Mouse (Mus musculus) forebrain, postnatal 0 days (tissue): ENCODE data around the gene Porcn. TPM values are rescaled to one million over a fixed set of nuclear protein-coding genes. Genes with fewer than 3 reads are reported as not detected.

ENCODE experiments used
- ATAC-seq: fragments of 200-750 bp; cut with Nextera tagmentation; 2 replicates; pipeline ENCODE4 v1.8.0; 2017; ENCODE audit warnings: mild to moderate bottlenecking, moderate library complexity
- DNase-seq: peaks from one replicate; pipeline ENCODE4 v3.0.0-alpha.2; 2015
- H3K27ac ChIP-seq: fragments of 300-500 bp; sonication (generic); 2 replicates; pipeline ENCODE4 v1.5.1; 2014; ENCODE audit warnings: low read depth, mild to moderate bottlenecking, antibody characterized with exemption, low read length, moderate library complexity, mixed read lengths
- H3K27me3 ChIP-seq: fragments of 300-500 bp; sonication (generic); 2 replicates; pipeline ENCODE4 v1.6.1; 2014; ENCODE audit warnings: mild to moderate bottlenecking, low read length, mixed read lengths; ENCODE audit not compliant: insufficient read depth
- H3K36me3 ChIP-seq: fragments of 300-500 bp; sonication (generic); 2 replicates; pipeline ENCODE4 v1.6.1; 2014; ENCODE audit warnings: mild to moderate bottlenecking, moderate library complexity; ENCODE audit not compliant: insufficient read depth
- H3K4me1 ChIP-seq: fragments of 300-500 bp; sonication (generic); 2 replicates; pipeline ENCODE4 v1.6.1; 2014; ENCODE audit warnings: antibody characterized with exemption; ENCODE audit not compliant: insufficient read depth
- H3K4me2 ChIP-seq: fragments of 300-500 bp; sonication (generic); 2 replicates; pipeline ENCODE4 v1.6.1; 2014; ENCODE audit warnings: low read depth, mild to moderate bottlenecking, moderate library complexity
- H3K4me3 ChIP-seq: fragments of 300-500 bp; sonication (generic); 2 replicates; pipeline ENCODE4 v1.5.1; 2014; ENCODE audit warnings: low read depth, low read length, mixed read lengths
- H3K9ac ChIP-seq: fragments of 300-500 bp; sonication (generic); 2 replicates; pipeline ENCODE4 v1.6.1; 2014; ENCODE audit warnings: mild to moderate bottlenecking
- H3K9me3 ChIP-seq: fragments of 300-500 bp; sonication (generic); 2 replicates; pipeline ENCODE4 v1.6.1; 2016; ENCODE audit warnings: low read length
- CTCF ChIP-seq: sonication (generic); IDR thresholded peaks from 2 replicates; pipeline ENCODE4 v1.5.1; 2016; ENCODE audit warnings: antibody characterized with exemption, control low read depth, low read depth
- WGBS: fragments of 180-500 bp; shearing (Covaris S2); extraction: QIAGEN DNeasy Blood & Tissue Kit; methylation state at CpG from one replicate; pipeline ENCODE4 v1.1.7; 2014; 5-methylcytosine and 5-hydroxymethylcytosine counted together
- polyA plus RNA-seq: library from polyadenylated mRNA; unstranded; fragments of >200 nt; fragmentation: Nextera tagmentation; extraction: Ambion mirVana; gene quantifications from 2 replicates; pipeline ENCODE4 v1.2.1, GENCODE M21; 2015
- total RNA-seq: library from RNA; depleted of rRNA; stranded (reverse); fragments of >200 nt; gene quantifications from 2 replicates; pipeline ENCODE4 v1.2.3, GENCODE M21; 2014

The Porcn gene
- total and polyA plus RNA-seq, 2 experiments from 2014 or later, result 45.8 to 46.6 TPM

GRCm38 (mm10) chrX:8206694-8207197 is 421 bp upstream of the Porcn start:
- TF ChIP-seq CTCF, result no peak
- Histone ChIP-seq H3K4me2 (peak overlapping the region; percentile 56), H3K27ac (no peak overlapping the region), H3K4me3 (peak overlapping the region; percentile 57), H3K36me3 (no peaks in the 10 kb centered on the region), H3K4me1 (no peaks in the 10 kb centered on the region), H3K9me3 (no peaks in the 10 kb centered on the region), H3K9ac (peak overlapping the region; percentile 71), H3K27me3 (no peaks in the 10 kb centered on the region)
- DNase-seq, result no peak
- 28% methylated on average over 11 of the region's 11 CpGs for WGBS
- ATAC-seq, result no peak

- TF ChIP-seq CTCF, result no peak
- H3K9ac ChIP-seq, result peak overlapping the region; percentile 71
- H3K9me3 ChIP-seq, result no peaks in the 10 kb centered on the region
- H3K36me3 ChIP-seq, result no peaks in the 10 kb centered on the region
- ATAC-seq (peak; percentile 1; the same call in 1 of the 2 replicates), DNase-seq (no peak)
- no peaks in the 10 kb centered on the region for H3K4me1 ChIP-seq
- WGBS, result 40% methylated on average over 7 of the region's 7 CpGs
- peak overlapping the region; percentile 57 for H3K4me3 ChIP-seq
- peak overlapping the region; percentile 56 for H3K4me2 ChIP-seq
- H3K27ac ChIP-seq, result no peak overlapping the region
- no peaks in the 10 kb centered on the region for H3K27me3 ChIP-seq
Observed at GRCm38 (mm10) chrX:8205551-8205950, 774 bp downstream of the Porcn start.

- Histone ChIP-seq H3K9me3 (no peaks in the 10 kb centered on the region), H3K4me1 (no peaks in the 10 kb centered on the region), H3K27me3 (no peaks in the 10 kb centered on the region), H3K9ac (no peak overlapping the region), H3K4me2 (peak overlapping the region; percentile 56), H3K4me3 (peak overlapping the region; percentile 57; the same call in 1 of the 2 replicates), H3K27ac (no peak overlapping the region), H3K36me3 (no peaks in the 10 kb centered on the region)
- 77% methylated on average over 4 of the region's 4 CpGs for WGBS
- no peak for TF ChIP-seq CTCF
- ATAC-seq (no peak), DNase-seq (no peak)
Observed at GRCm38 (mm10) chrX:8205088-8205487, 1.2 kb downstream of the Porcn start.

GRCm38 (mm10) chrX:8204076-8204475 is 2.2 kb downstream of the Porcn start:
- Histone ChIP-seq H3K4me3 (no peak overlapping the region), H3K4me2 (no peak overlapping the region), H3K9ac (no peak overlapping the region), H3K27me3 (no peaks in the 10 kb centered on the region), H3K9me3 (no peaks in the 10 kb centered on the region), H3K36me3 (no peaks in the 10 kb centered on the region), H3K27ac (no peak overlapping the region), H3K4me1 (no peaks in the 10 kb centered on the region)
- DNase-seq (no peak), ATAC-seq (no peak)
- TF ChIP-seq CTCF, result no peak
- 85% methylated on average over 10 of the region's 10 CpGs for WGBS

GRCm38 (mm10) chrX:8203105-8203504 is 3.2 kb downstream of the Porcn start:
- no peak overlapping the region for H3K9ac ChIP-seq
- no peaks in the 10 kb centered on the region for H3K36me3 ChIP-seq
- DNase-seq, result no peak
- TF ChIP-seq CTCF, result no peak
- no peaks in the 10 kb centered on the region for H3K4me1 ChIP-seq
- H3K4me2 ChIP-seq, result no peak overlapping the region
- no peak overlapping the region for H3K4me3 ChIP-seq
- no peak overlapping the region for H3K27ac ChIP-seq
- H3K27me3 ChIP-seq, result no peaks in the 10 kb centered on the region
- WGBS, result 88% methylated on average over 14 of the region's 14 CpGs
- no peaks in the 10 kb centered on the region for H3K9me3 ChIP-seq
- no peak for ATAC-seq

GRCm38 (mm10) chrX:8193419-8193723 is 13.0 kb downstream of the Porcn start, which contains the start of gene Ebp:
Gene Ebp, minus strand, starts transcription at chrX:8193512.
- Histone ChIP-seq H3K4me3 (peak within 1 kb of the TSS; percentile 43), H3K9me3 (no peaks in the 10 kb centered on the region), H3K4me1 (no peaks in the 10 kb centered on the region), H3K36me3 (no peaks in the 10 kb centered on the region), H3K27ac (peak within 1 kb of the TSS; percentile 54; the same call in 1 of the 2 replicates), H3K27me3 (no peaks in the 10 kb centered on the region), H3K9ac (peak within 1 kb of the TSS; percentile 46), H3K4me2 (peak within 1 kb of the TSS; percentile 56)
- no peak for TF ChIP-seq CTCF
- peak; percentile 72 for ATAC-seq
- 28% methylated on average over 10 of the region's 10 CpGs for WGBS
- peak; percentile 57 for DNase-seq

- H3K4me3 ChIP-seq, result peak overlapping the region; percentile 43
- ATAC-seq (peak; percentile 98), DNase-seq (peak; percentile 83)
- no peaks in the 10 kb centered on the region for H3K9me3 ChIP-seq
- H3K9ac ChIP-seq, result peak overlapping the region; percentile 46
- WGBS, result 20% methylated on average over 37 of the region's 38 CpGs
- no peaks in the 10 kb centered on the region for H3K4me1 ChIP-seq
- TF ChIP-seq CTCF, result no peak
- no peaks in the 10 kb centered on the region for H3K27me3 ChIP-seq
- peak overlapping the region; percentile 56 for H3K4me2 ChIP-seq
- H3K27ac ChIP-seq, result peak overlapping the region; percentile 54; the same call in 1 of the 2 replicates
- no peaks in the 10 kb centered on the region for H3K36me3 ChIP-seq
Observed at GRCm38 (mm10) chrX:8192640-8193418, 13.5 kb downstream of the Porcn start.
